Comparison of ENCODE assay signal across 9 mouse cellular contexts in genomic region chr2:158613541-158614417, GRCm38 (mm10). TPM values are rescaled to one million over a fixed set of nuclear protein-coding genes. Genes with fewer than 3 reads are reported as not detected.
DNase-seq lines count a peak whose midpoint lies in the region; ATAC-seq and TF ChIP-seq lines count a peak whose summit lies in the region.
"Had no signal": no experiment of that assay in that cellular context is flagged by ENCODE, and none has a peak within 500 bp of the region (broad histone marks: within the 10 kb centered on the region; RNA-seq: fewer than 3 reads in every experiment).

No protein-coding gene starts in this region.

- ATAC-seq in activated CD4-positive, CD25-positive, alpha-beta regulatory T cell, adult 4 months: peak; percentile 80
- peak; percentile 36; the same call in 1 of the 2 replicates for ATAC-seq in hindbrain, embryonic 11.5 days (ENCODE audit: low FRiP score)

- H3K36me3 ChIP-seq in E14TG2a.4 (ENCODE audit: insufficient read depth, low read length): no peaks in the 10 kb centered on the region
- H3K36me3 ChIP-seq in embryonic facial prominence, embryonic 10.5 days (replicated peaks): no peaks in the 10 kb centered on the region
- H3K36me3 ChIP-seq in hindbrain, embryonic 11.5 days (ENCODE audit: control insufficient read depth, insufficient read depth, low read length): no peaks in the 10 kb centered on the region

- H3K9me3 ChIP-seq in E14TG2a.4 (ENCODE audit: low read length): peaks cover 15% of the 10 kb centered on the region
- H3K9me3 ChIP-seq in embryonic facial prominence, embryonic 10.5 days: no peaks in the 10 kb centered on the region
- no peaks in the 10 kb centered on the region for H3K9me3 ChIP-seq in hindbrain, embryonic 11.5 days (ENCODE audit: control insufficient read depth, low read length)

- H3K4me1 ChIP-seq in E14TG2a.4 (replicated peaks; ENCODE audit: low read depth, low read length): peaks cover 63% of the 10 kb centered on the region
- H3K4me1 ChIP-seq in embryonic facial prominence, embryonic 10.5 days: peaks cover 48% of the 10 kb centered on the region
- H3K4me1 ChIP-seq in hindbrain, embryonic 11.5 days (replicated peaks; ENCODE audit: control insufficient read depth, insufficient read depth, low read length): peaks cover 3% of the 10 kb centered on the region; the same call in 1 of the 2 replicates

- peak; percentile 91 for TF ChIP-seq CTCF in E14TG2a.4 (conservative IDR thresholded peaks at IDR 0.05; ENCODE audit: low read length)

- peak overlapping the region; percentile 45; the same call in 1 of the 2 replicates for H3K9ac ChIP-seq in hindbrain, embryonic 11.5 days (ENCODE audit: low read depth, low read length)

- WGBS in embryonic facial prominence, embryonic 10.5 days: 3% methylated on average over 53 of the region's 53 CpGs
- 2% methylated on average over 53 of the region's 53 CpGs for WGBS in hindbrain, embryonic 11.5 days

- H3K27ac ChIP-seq in embryonic facial prominence, embryonic 10.5 days (replicated peaks): no peak overlapping the region
- H3K27ac ChIP-seq in hindbrain, embryonic 11.5 days (ENCODE audit: low read depth, low read length): no peak overlapping the region

- H3K27me3 ChIP-seq in E14TG2a.4 (ENCODE audit: insufficient read depth, low read length): peaks cover 98% of the 10 kb centered on the region
- H3K27me3 ChIP-seq in embryonic facial prominence, embryonic 10.5 days (replicated peaks; ENCODE audit: low read depth, poor library complexity, severe bottlenecking): peaks cover 100% of the 10 kb centered on the region
- peaks cover 96% of the 10 kb centered on the region for H3K27me3 ChIP-seq in hindbrain, embryonic 11.5 days (ENCODE audit: control insufficient read depth, insufficient read depth, low read length)

- H3K4me3 ChIP-seq in E14TG2a.4 (replicated peaks; ENCODE audit: low read length): peak overlapping the region; percentile 57
- 0 out of 2 replicates have a peak overlapping the region, but pooled peaks have one; percentile 21 for H3K4me3 ChIP-seq in embryonic facial prominence, embryonic 10.5 days
- peak overlapping the region; percentile 37 for H3K4me3 ChIP-seq in hindbrain, embryonic 11.5 days (ENCODE audit: low read depth, low read length)

- H3K4me2 ChIP-seq in hindbrain, embryonic 11.5 days (replicated peaks; ENCODE audit: low read depth, low read length): peak overlapping the region; percentile 33

- DNase-seq in embryonic facial prominence, embryonic 10.5 days (ENCODE audit: low spot score): peak; percentile 81
- DNase-seq in hindbrain, embryonic 11.5 days (ENCODE audit: low spot score): peak; percentile 86
- DNase-seq in left cerebral cortex, adult 9 months (ENCODE audit: low spot score in 2 of 2): peak; percentile 72 to 75
- DNase-seq in mesoderm, embryonic 11.5 days (ENCODE audit: low read depth, low spot score): peak; percentile 83
- DNase-seq in right cerebral cortex, postnatal 36 days (ENCODE audit: low spot score in 2 of 2): peak; percentile 48 to 56
- no peak for DNase-seq in urinary bladder, postnatal 25 days (ENCODE audit: low spot score)

RNA-seq across cellular contexts. Expression of gene Slc32a1, which starts 3.2 kb away (rescaled TPM):
- not detected for polyA plus RNA-seq in activated CD4-positive, CD25-positive, alpha-beta regulatory T cell, adult 4 months (2017; shearing (Covaris generic))
- polyA plus RNA-seq in embryonic facial prominence, embryonic 10.5 days (2016; fragmentation: Nextera tagmentation; extraction: Ambion mirVana): 0.05 and 0.15 TPM in 2 replicates
- 1.9 and 2.9 TPM in 2 replicates for polyA plus RNA-seq in hindbrain, embryonic 11.5 days (2014; fragmentation: Nextera tagmentation; extraction: Ambion mirVana)
- polyA plus RNA-seq: heart, embryonic 16.5 days had no signal

RNA-seq across cellular contexts. Expression of gene Actr5, which starts 10.9 kb away (rescaled TPM):
- polyA plus RNA-seq in activated CD4-positive, CD25-positive, alpha-beta regulatory T cell, adult 4 months (2017; shearing (Covaris generic)): 1 to 10 TPM; 3.1 to 3.2 TPM
- 14.4 and 16.7 TPM in 2 replicates for polyA plus RNA-seq in embryonic facial prominence, embryonic 10.5 days (2016; fragmentation: Nextera tagmentation; extraction: Ambion mirVana)
- polyA plus RNA-seq in hindbrain, embryonic 11.5 days (2014; fragmentation: Nextera tagmentation; extraction: Ambion mirVana): 13.7 and 16.7 TPM in 2 replicates

RNA-seq across cellular contexts. Expression of gene Ppp1r16b, which starts 51.4 kb away (rescaled TPM):
- polyA plus RNA-seq in activated CD4-positive, CD25-positive, alpha-beta regulatory T cell, adult 4 months (2017; shearing (Covaris generic)): 100 to 1,000 TPM; 100 to 110 TPM
- 3.3 TPM in 2 replicates for polyA plus RNA-seq in embryonic facial prominence, embryonic 10.5 days (2016; fragmentation: Nextera tagmentation; extraction: Ambion mirVana)
- polyA plus RNA-seq in hindbrain, embryonic 11.5 days (2014; fragmentation: Nextera tagmentation; extraction: Ambion mirVana): 2.4 and 3.6 TPM in 2 replicates

Comparison
In these comparisons a context has a peak if more than half of its experiments do, and no peak if none do; other contexts are left out.
1. RNA of gene Ppp1r16b, which starts 51.4 kb away (polyA plus RNA-seq): 100 to 110 TPM in activated CD4-positive, CD25-positive, alpha-beta regulatory T cell, adult 4 months; 2.4 to 3.6 TPM in hindbrain, embryonic 11.5 days and 3.3 TPM in embryonic facial prominence, embryonic 10.5 days; every median in the first group is over 10 times any median in the second.
2. Peak in every context shown above with its lines, with median percentiles within 50 percentile points of each other: H3K4me3 ChIP-seq.